Mouse (Mus musculus) cerebellum, postnatal 10 days (tissue): ENCODE data around the gene Boll.

Experiments
- DNase-seq, 2 experiments: peaks; one replicate each; pipeline ENCODE4 v3.0.0; 2021; ENCODE audit warnings: mixed read lengths in 2 of 2

Boll gene

DNA sequence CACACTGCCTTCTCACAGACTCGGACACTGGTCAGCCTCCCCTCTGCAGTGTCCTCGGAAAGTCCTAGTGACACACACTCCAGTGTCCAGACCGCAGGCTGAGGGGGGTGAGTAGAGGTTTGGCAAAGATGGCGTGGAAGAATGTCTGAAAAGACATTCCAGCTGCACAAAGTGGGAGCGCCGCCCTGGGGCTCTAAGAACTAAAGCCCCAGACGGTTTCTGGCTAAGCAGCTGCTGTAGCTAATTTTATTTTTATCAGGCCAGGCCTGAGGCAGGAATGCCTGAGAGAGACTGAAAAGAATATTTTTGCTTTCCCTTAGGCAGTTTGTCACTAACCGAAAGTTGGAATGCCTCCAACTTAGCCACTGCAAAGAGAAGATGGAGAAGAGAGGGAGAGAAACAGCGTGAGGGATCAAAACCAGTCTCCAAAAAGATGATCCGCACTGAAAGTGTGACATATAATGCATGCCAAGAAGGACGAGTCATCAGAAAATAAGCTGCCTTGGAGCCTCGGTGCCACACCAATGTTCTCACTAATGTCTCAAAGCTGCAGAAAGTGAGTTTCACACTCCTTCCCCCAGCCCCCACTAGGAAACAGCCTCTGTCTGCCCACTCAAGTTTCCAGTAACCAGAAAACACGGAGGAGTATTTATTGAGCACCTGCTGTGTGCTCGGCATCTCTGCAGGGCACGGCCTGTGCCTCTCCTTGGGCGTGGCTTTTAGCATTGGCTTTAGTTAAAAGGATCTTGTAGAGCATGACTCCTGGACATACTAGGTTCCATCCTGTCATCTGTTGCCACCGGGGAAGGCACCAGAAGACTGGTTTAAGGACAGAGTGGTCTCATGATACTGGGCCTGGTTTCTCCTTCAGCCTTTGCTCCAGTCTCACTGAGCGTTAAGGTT lies 161.2 kb downstream of the Boll start:
- DNase-seq: peak; percentile 41 to 43

DNA sequence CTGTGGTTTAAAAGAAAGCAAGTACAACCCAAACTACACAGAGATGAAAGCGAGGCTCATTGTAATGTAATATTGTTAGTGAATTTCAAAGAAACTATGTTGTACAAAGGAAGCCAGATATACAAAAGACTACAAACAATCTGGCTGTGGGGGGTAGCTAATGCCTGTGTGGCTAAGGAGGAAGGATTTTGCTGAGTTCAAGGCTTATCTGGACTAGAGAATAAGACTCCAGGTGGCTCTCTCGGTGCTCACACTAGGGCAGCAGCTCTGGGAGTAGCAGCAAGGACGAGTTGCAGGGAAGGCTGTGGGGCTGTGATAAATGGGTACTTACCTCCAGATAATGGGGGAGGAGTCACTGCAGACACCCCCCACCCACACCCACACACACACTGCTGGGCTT lies 164.6 kb downstream of the Boll start:
- DNase-seq: no peak
